Mouse (Mus musculus) C2C12 (cell line): ENCODE data around the gene Dock2. TPM values are rescaled to one million over a fixed set of nuclear protein-coding genes. Genes with fewer than 3 reads are reported as not detected.

Source experiments
- H3K27me3 ChIP-seq: one replicate; pipeline ENCODE4 v1.6.1; 2011; ENCODE audit not compliant: control insufficient read depth, insufficient read depth, insufficient read length
- H3K36me3 ChIP-seq: one replicate; pipeline ENCODE4 v1.6.1; 2011; ENCODE audit not compliant: control insufficient read depth, insufficient read depth
- H3K4me3 ChIP-seq: one replicate; pipeline ENCODE4 v1.5.1; 2011; ENCODE audit warnings: mild to moderate bottlenecking, control low read depth; ENCODE audit not compliant: poor library complexity, insufficient read depth, severe bottlenecking
- H3K79me2 ChIP-seq: one replicate; pipeline ENCODE4 v1.6.1; 2011; ENCODE audit not compliant: control insufficient read depth, insufficient read depth
- H3K79me3 ChIP-seq: one replicate; pipeline ENCODE4 v1.6.1; 2011; ENCODE audit warnings: low read depth, control low read depth
- H3ac ChIP-seq: one replicate; pipeline ENCODE3; 2011; ENCODE audit warnings: low read depth; ENCODE audit not compliant: control insufficient read depth, insufficient read length
- CEBPB ChIP-seq: IDR thresholded peaks from one replicate; pipeline ENCODE4 v1.6.1; 2011; ENCODE audit warnings: low read depth, mild to moderate bottlenecking, control low read depth, moderate library complexity
- CTCF ChIP-seq: IDR thresholded peaks from one replicate; pipeline ENCODE4 v1.5.1; 2011; ENCODE audit not compliant: control insufficient read depth, insufficient read depth, insufficient read length
- FOSL1 ChIP-seq: IDR thresholded peaks from one replicate; pipeline ENCODE4 v1.8.0; 2011; ENCODE audit warnings: mild to moderate bottlenecking, low read length; ENCODE audit not compliant: poor library complexity, insufficient read depth, severe bottlenecking
- MAX ChIP-seq: IDR thresholded peaks from one replicate; pipeline ENCODE4 v1.6.1; 2011; ENCODE audit warnings: mild to moderate bottlenecking, control low read depth
- MYOD1 ChIP-seq: IDR thresholded peaks from one replicate; pipeline ENCODE4 v1.6.1; 2011; ENCODE audit warnings: low read depth; ENCODE audit not compliant: control insufficient read depth, insufficient read length
- MYOG ChIP-seq: IDR thresholded peaks from one replicate; pipeline ENCODE4 v1.6.1; 2011; ENCODE audit not compliant: control insufficient read depth, insufficient read length; ENCODE audit errors: extremely low read depth
- USF1 ChIP-seq: IDR thresholded peaks from one replicate; pipeline ENCODE4 v1.6.1; 2011; ENCODE audit warnings: low read depth, mild to moderate bottlenecking, control low read depth, moderate library complexity
- polyA plus RNA-seq: library from polyadenylated mRNA; unstranded; fragments of >200 nt; fragmentation: generic; extraction: Trizol; gene quantifications from one replicate; pipeline ENCODE4 v1.2.1, GENCODE M21; 2012; ENCODE audit warnings: missing spikeins

The Dock2 gene
- polyA plus RNA-seq, 1 experiment: 0.01 TPM

DNA sequence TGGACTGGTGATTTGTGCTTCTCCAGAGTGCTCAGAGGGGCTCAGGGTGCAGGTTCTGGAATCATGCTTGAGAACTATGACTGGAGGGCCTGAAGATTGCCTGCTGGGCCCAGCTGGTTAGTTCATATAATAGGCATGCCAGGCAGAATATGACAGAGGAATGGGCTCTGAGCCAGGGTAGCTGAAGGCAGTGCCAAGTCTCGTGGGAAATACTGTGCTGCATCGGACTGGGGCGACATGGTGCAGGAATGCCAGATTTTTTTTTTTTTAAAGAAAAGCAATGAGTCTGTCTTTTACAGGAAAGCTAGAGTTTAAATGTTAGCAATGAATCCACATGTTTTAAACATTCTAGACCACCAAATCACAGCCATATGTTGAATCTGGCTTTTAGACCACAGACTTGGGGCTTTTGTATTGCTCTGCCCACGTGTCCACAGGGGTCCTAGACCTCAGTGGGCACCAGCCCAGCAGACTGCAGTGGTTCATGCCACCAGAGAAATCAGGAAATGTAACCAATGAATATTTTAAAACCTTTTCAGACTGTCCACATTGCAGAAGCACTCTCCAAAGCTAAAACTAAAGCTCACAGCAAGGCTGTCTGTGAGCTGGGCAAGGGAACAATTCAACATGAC lies 435.3 kb downstream of the Dock2 start:
- Histone ChIP-seq H3K79me2 (no peaks in the 10 kb centered on the region), H3ac (no peak overlapping the region), H3K79me3 (no peaks in the 10 kb centered on the region), H3K4me3 (no peak overlapping the region), H3K27me3 (no peaks in the 10 kb centered on the region), H3K36me3 (no peaks in the 10 kb centered on the region)
- no peak for TF ChIP-seq MYOD1
- TF ChIP-seq USF1: no peak
- no peak for TF ChIP-seq FOSL1
- TF ChIP-seq MAX: no peak
- no peak for TF ChIP-seq MYOG
- TF ChIP-seq CEBPB: no peak
- TF ChIP-seq CTCF: no peak

DNA sequence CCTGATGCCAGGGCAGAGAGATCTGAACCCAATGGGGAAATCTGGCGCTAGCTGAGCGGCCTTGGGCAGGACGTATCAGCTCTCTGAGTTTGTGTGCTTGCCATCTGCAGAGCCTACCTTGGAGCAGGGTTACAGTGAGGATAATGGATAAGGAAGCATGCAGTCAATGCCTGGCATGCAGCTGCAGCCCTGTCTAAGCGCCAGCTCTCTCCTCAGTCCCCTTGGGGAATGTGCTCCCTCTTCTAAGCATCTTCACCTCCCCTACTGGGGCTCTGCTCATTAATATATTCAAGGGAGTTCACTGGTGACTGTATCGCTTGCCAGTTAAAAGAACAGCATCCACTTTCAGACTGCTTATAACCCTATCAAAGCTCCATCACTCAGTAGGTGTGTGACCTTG lies 439.4 kb downstream of the Dock2 start:
- no peaks in the 10 kb centered on the region for H3K79me2 ChIP-seq
- H3K36me3 ChIP-seq: no peaks in the 10 kb centered on the region
- no peak for TF ChIP-seq MYOG
- no peak for TF ChIP-seq CEBPB
- TF ChIP-seq USF1: no peak
- no peak for TF ChIP-seq FOSL1
- no peak for TF ChIP-seq MYOD1
- TF ChIP-seq CTCF: no peak
- no peak for TF ChIP-seq MAX
- H3ac ChIP-seq: no peak overlapping the region
- H3K4me3 ChIP-seq: no peak overlapping the region
- no peaks in the 10 kb centered on the region for H3K27me3 ChIP-seq
- H3K79me3 ChIP-seq: no peaks in the 10 kb centered on the region

GRCm38 (mm10) chr11:34343742-34344307 lies 439.9 kb downstream of the Dock2 start:
- H3K27me3 ChIP-seq: no peaks in the 10 kb centered on the region
- H3K36me3 ChIP-seq: no peaks in the 10 kb centered on the region
- no peaks in the 10 kb centered on the region for H3K79me2 ChIP-seq
- TF ChIP-seq USF1 (no peak), CTCF (no peak), CEBPB (no peak)
- no peak overlapping the region for H3K4me3 ChIP-seq
- no peaks in the 10 kb centered on the region for H3K79me3 ChIP-seq
- no peak overlapping the region for H3ac ChIP-seq

GRCm38 (mm10) chr11:34339693-34340092 lies 444.0 kb downstream of the Dock2 start:
- Histone ChIP-seq H3K79me3 (no peaks in the 10 kb centered on the region), H3K36me3 (no peaks in the 10 kb centered on the region), H3K4me3 (no peak overlapping the region), H3K79me2 (no peaks in the 10 kb centered on the region), H3K27me3 (no peaks in the 10 kb centered on the region), H3ac (no peak overlapping the region)
- no peak for TF ChIP-seq MAX
- TF ChIP-seq MYOG: no peak
- TF ChIP-seq CEBPB: no peak
- TF ChIP-seq FOSL1: no peak
- TF ChIP-seq USF1: no peak
- no peak for TF ChIP-seq CTCF
- no peak for TF ChIP-seq MYOD1

GRCm38 (mm10) chr11:34337907-34338306 lies 445.8 kb downstream of the Dock2 start:
- no peak for TF ChIP-seq MAX
- no peak for TF ChIP-seq MYOG
- TF ChIP-seq USF1: no peak
- TF ChIP-seq MYOD1: no peak
- no peak for TF ChIP-seq CTCF
- TF ChIP-seq FOSL1: no peak
- TF ChIP-seq CEBPB: no peak

DNA sequence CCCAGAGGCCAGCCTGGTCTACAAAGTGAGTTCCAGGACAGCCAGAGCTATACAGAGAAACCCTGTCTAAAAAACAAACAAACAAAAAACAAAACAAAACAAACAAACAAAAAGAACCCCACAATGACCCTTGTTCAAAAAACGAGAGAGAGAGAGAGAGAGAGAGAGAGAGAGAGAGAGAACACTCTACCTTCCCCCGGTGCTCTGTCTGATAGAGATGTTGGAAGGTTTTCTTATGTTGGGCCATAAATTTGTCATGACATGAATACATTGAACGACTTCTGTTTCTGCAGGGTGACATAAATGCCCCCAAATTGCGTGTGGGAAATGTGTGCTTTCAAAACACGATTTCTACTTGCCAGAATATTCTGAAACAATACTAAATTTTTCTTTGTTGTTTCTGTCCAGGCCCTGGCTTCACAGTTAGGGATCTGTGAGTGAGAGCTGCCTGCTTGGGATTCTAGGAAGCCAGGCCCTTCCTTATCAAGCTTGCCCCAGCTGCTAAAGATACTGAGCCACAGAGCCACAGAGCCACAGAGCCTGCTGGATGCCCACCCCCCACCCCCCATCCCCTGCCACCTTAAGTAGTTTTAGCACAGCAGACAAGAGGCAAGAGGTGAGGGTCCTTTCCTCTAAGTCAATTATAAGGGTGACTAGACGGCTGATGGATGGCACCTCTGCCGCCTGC lies 451.2 kb downstream of the Dock2 start:
- Histone ChIP-seq H3K79me3 (no peaks in the 10 kb centered on the region), H3K4me3 (no peak overlapping the region), H3K27me3 (no peaks in the 10 kb centered on the region), H3ac (no peak overlapping the region), H3K36me3 (no peaks in the 10 kb centered on the region), H3K79me2 (no peaks in the 10 kb centered on the region)
- no peak for TF ChIP-seq CTCF
- no peak for TF ChIP-seq MAX
- TF ChIP-seq USF1: no peak
- no peak for TF ChIP-seq FOSL1
- no peak for TF ChIP-seq MYOG
- no peak for TF ChIP-seq MYOD1
- TF ChIP-seq CEBPB: no peak

More at GRCm38 (mm10) chr11:34337907-34338306, 445.8 kb downstream of the Dock2 start:
- Histone ChIP-seq H3K79me3 (no peaks in the 10 kb centered on the region), H3K79me2 (no peaks in the 10 kb centered on the region), H3K4me3 (no peak overlapping the region), H3K27me3 (no peaks in the 10 kb centered on the region), H3K36me3 (no peaks in the 10 kb centered on the region), H3ac (no peak overlapping the region)
